In genomic region chr15:83640208-83640607, GRCm38 (mm10) we compare ENCODE assay signal across 18 mouse cellular contexts.
"Had no signal": no experiment of that assay in that cellular context is flagged by ENCODE, and none has a peak within 500 bp of the region (broad histone marks: within the 10 kb centered on the region; RNA-seq: fewer than 3 reads in every experiment).

No protein-coding gene starts in this region.

- H3K4me1 ChIP-seq: liver, embryonic 12.5 days; midbrain, embryonic 15.5 days had no signal

- ATAC-seq: liver, embryonic 12.5 days; midbrain, embryonic 15.5 days had no signal

- H3K36me3 ChIP-seq: limb, embryonic 15.5 days; liver, embryonic 12.5 days; midbrain, embryonic 15.5 days; neural tube, embryonic 13.5 days had no signal

- H3K9ac ChIP-seq: limb, embryonic 15.5 days; liver, embryonic 12.5 days; lung, embryonic 14.5 days; midbrain, embryonic 15.5 days; neural tube, embryonic 13.5 days had no signal

- H3K27ac ChIP-seq: layer of hippocampus, adult 2 months; limb, embryonic 15.5 days; liver, embryonic 12.5 days; midbrain, embryonic 15.5 days; neural tube, embryonic 13.5 days had no signal

- H3K9me3 ChIP-seq: limb, embryonic 15.5 days; liver, embryonic 12.5 days; midbrain, embryonic 15.5 days; neural tube, embryonic 13.5 days had no signal

- H3K4me2 ChIP-seq: limb, embryonic 15.5 days; liver, embryonic 12.5 days; lung, embryonic 14.5 days; midbrain, embryonic 11.5 days; midbrain, embryonic 15.5 days; neural tube, embryonic 13.5 days had no signal

- H3K4me3 ChIP-seq: layer of hippocampus, adult 2 months; limb, embryonic 15.5 days; liver, embryonic 12.5 days; midbrain, embryonic 15.5 days; neural tube, embryonic 13.5 days had no signal

- DNase-seq: kidney, adult 11 months; kidney, postnatal 10 days; kidney, postnatal 4 days; left cerebral cortex, postnatal 4 days; lung, embryonic 14.5 days; lung, postnatal 10 days; lung, postnatal 4 days; retina, postnatal 1 day; right cerebral cortex, postnatal 4 days; spleen, adult 18-20 months; thymus, adult 18-20 months; thymus, postnatal 36 days had no signal

- H3K27me3 ChIP-seq: midbrain, embryonic 15.5 days; neural tube, embryonic 13.5 days had no signal
